8 mouse cellular contexts compared by ENCODE assay signal in genomic region chr8:84415378-84415898, GRCm38 (mm10). TPM values are rescaled to one million over a fixed set of nuclear protein-coding genes. Genes with fewer than 3 reads are reported as not detected.
DNase-seq lines count a peak whose midpoint lies in the region; ATAC-seq and TF ChIP-seq lines count a peak whose summit lies in the region.

No protein-coding gene starts in this region.

- 0 out of 2 replicates have a peak, but pooled peaks have one; percentile 8 for ATAC-seq in heart, embryonic 13.5 days (ENCODE audit: extremely low read depth, insufficient number of reproducible peaks, low FRiP score, low TSS enrichment)
- ATAC-seq in limb, embryonic 11.5 days (ENCODE audit: insufficient number of reproducible peaks, low FRiP score, low TSS enrichment, low read depth): peak; percentile 28; the same call in 1 of the 2 replicates

- no peak overlapping the region for H3K27ac ChIP-seq in testis, adult 2 months (ENCODE audit: control insufficient read depth, insufficient read depth, low read depth, low read length)
- no peak overlapping the region for H3K27ac ChIP-seq in heart, embryonic 13.5 days (replicated peaks)
- no peak overlapping the region for H3K27ac ChIP-seq in limb, embryonic 11.5 days (replicated peaks; ENCODE audit: low read depth, low read length)

- peaks cover 6% of the 10 kb centered on the region; the same call in 1 of the 2 replicates for H3K9me3 ChIP-seq in heart, embryonic 13.5 days
- H3K9me3 ChIP-seq in limb, embryonic 11.5 days (ENCODE audit: control insufficient read depth, low read length): peaks cover 3% of the 10 kb centered on the region; the same call in 1 of the 2 replicates

- under 1% methylated on average over 40 of the region's 64 CpGs for WGBS in heart, embryonic 13.5 days
- 0% methylated on average over 35 of the region's 64 CpGs for WGBS in limb, embryonic 11.5 days

- peak overlapping the region; percentile 99 for H3K4me2 ChIP-seq in heart, embryonic 13.5 days
- peak overlapping the region; percentile 87 for H3K4me2 ChIP-seq in limb, embryonic 11.5 days (ENCODE audit: low read depth, severe bottlenecking)

- peak overlapping the region; percentile 78 for H3K9ac ChIP-seq in heart, embryonic 13.5 days
- H3K9ac ChIP-seq in limb, embryonic 11.5 days (ENCODE audit: low read length): no peak overlapping the region; the same call in 1 of the 2 replicates

- H3K27me3 ChIP-seq in testis, adult 2 months (ENCODE audit: control insufficient read depth, insufficient read depth, low read length): peaks cover 3% of the 10 kb centered on the region; the same call in 1 of the 2 replicates
- H3K27me3 ChIP-seq in heart, embryonic 13.5 days (replicated peaks): peaks cover 95% of the 10 kb centered on the region
- H3K27me3 ChIP-seq in limb, embryonic 11.5 days (ENCODE audit: control insufficient read depth, insufficient read depth, low read length): peaks cover 39% of the 10 kb centered on the region

- H3K36me3 ChIP-seq in testis, adult 2 months (ENCODE audit: control insufficient read depth, insufficient read depth, low read length): no peaks in the 10 kb centered on the region
- no peaks in the 10 kb centered on the region for H3K36me3 ChIP-seq in heart, embryonic 13.5 days
- H3K36me3 ChIP-seq in limb, embryonic 11.5 days (ENCODE audit: control insufficient read depth, insufficient read depth, low read length): no peaks in the 10 kb centered on the region

- no peak for TF ChIP-seq CTCF in testis, adult 2 months (IDR thresholded peaks at IDR 0.05; ENCODE audit: control insufficient read depth, insufficient read depth, insufficient replicate concordance, low read depth, low read length)

- no peak for TF ChIP-seq POLR2A in testis, adult 2 months (IDR thresholded peaks at IDR 0.05; ENCODE audit: control insufficient read depth, low read depth, low read length)

- H3K4me3 ChIP-seq in testis, adult 2 months (ENCODE audit: control insufficient read depth, low read depth, low read length): peak overlapping the region; percentile 25
- peak overlapping the region; percentile 68 for H3K4me3 ChIP-seq in heart, embryonic 13.5 days
- peak overlapping the region; percentile 32 for H3K4me3 ChIP-seq in limb, embryonic 11.5 days (ENCODE audit: low read depth, low read length)

- peaks cover 10% of the 10 kb centered on the region for H3K4me1 ChIP-seq in testis, adult 2 months (ENCODE audit: control insufficient read depth, insufficient read depth, low read length)
- peaks cover 5% of the 10 kb centered on the region; the same call in 1 of the 2 replicates for H3K4me1 ChIP-seq in heart, embryonic 13.5 days
- no peaks in the 10 kb centered on the region for H3K4me1 ChIP-seq in limb, embryonic 11.5 days (ENCODE audit: control insufficient read depth, insufficient read depth, low read length)

- DNase-seq in adrenal gland, adult 18-20 months (ENCODE audit: low spot score in 2 of 2): peak; percentile 22 to 24
- DNase-seq in adrenal gland, postnatal 4 days (ENCODE audit: low spot score in 2 of 2): no peak
- no peak for DNase-seq in testis, postnatal 10 days (ENCODE audit: low spot score)
- DNase-seq in limb, embryonic 11.5 days (ENCODE audit: low spot score): peak; percentile 66
- DNase-seq in neural tube, embryonic 10.5 days (ENCODE audit: extremely low spot score, low spot score): peak; percentile 76
- DNase-seq in urinary bladder, postnatal 14 days (ENCODE audit: low spot score): no peak

RNA-seq across cellular contexts. Expression of gene Cacna1a, which starts 27.2 kb away (rescaled TPM):
- 1 to 10 TPM; 3.9 to 9.6 TPM for total RNA-seq in adrenal gland, adult 18-20 months (2021)
- 10 to 100 TPM; 14.8 to 15.6 TPM for total RNA-seq in adrenal gland, postnatal 4 days (2021)
- polyA plus RNA-seq in testis, adult 2 months (2012; rRNA removed): 9.6 and 10.3 TPM in 2 replicates
- 6.4 and 8.1 TPM in 2 replicates for polyA plus RNA-seq in heart, embryonic 13.5 days (2015; fragmentation: Nextera tagmentation; extraction: Ambion mirVana)
- 5.3 and 9.1 TPM in 2 replicates for polyA plus RNA-seq in limb, embryonic 11.5 days (2014; fragmentation: Nextera tagmentation; extraction: Ambion mirVana)

Comparison
In these comparisons a context has a peak if more than half of its experiments do, and no peak if none do; other contexts are left out.
1. DNase-seq: peak in adrenal gland, adult 18-20 months (2 of 2), limb, embryonic 11.5 days (single experiment) and neural tube, embryonic 10.5 days (single experiment); none in adrenal gland, postnatal 4 days (0 of 2), testis, postnatal 10 days (single experiment) and urinary bladder, postnatal 14 days (single experiment).
2. Peak in every context shown above with its lines, with median percentiles within 50 percentile points of each other: H3K4me3 ChIP-seq.